Mouse (Mus musculus): Measurements from ENCODE around the gene Btbd11.

GRCm38 (mm10) chr10:85359501-85360066 is 27.0 kb upstream of the Btbd11 start:
- TF ChIP-seq CTCF (IDR thresholded peaks at IDR 0.05; ENCODE audit: borderline replicate concordance, insufficient read depth, low read depth, low read length) (no peak), POLR2A (IDR thresholded peaks at IDR 0.05; ENCODE audit: borderline replicate concordance, insufficient read depth, low read length) (no peak)

Data from cerebellum, adult 2 months (tissue).